Mouse (Mus musculus) thymus, adult 2 months (tissue): ENCODE measurements around the gene Iqgap2. TPM values are rescaled to one million over a fixed set of nuclear protein-coding genes. Genes with fewer than 3 reads are reported as not detected.

ENCODE experiments used
- DNase-seq: peaks from one replicate; pipeline ENCODE4 v3.0.0; 2021
- H3K27ac ChIP-seq: fragments of 200-500 bp; 2 replicates; pipeline ENCODE4 v1.5.1; 2012; ENCODE audit warnings: low read length, control low read depth; ENCODE audit not compliant: control insufficient read depth, insufficient read depth
- H3K27me3 ChIP-seq: fragments of 200-500 bp; 2 replicates; pipeline ENCODE4 v1.6.1; 2012; ENCODE audit warnings: mild to moderate bottlenecking, low read length, moderate library complexity, mixed read lengths; ENCODE audit not compliant: control insufficient read depth, insufficient read depth
- H3K36me3 ChIP-seq: fragments of 200-500 bp; 2 replicates; pipeline ENCODE4 v1.6.1; 2012; ENCODE audit warnings: mild to moderate bottlenecking, low read length, moderate library complexity; ENCODE audit not compliant: control insufficient read depth, insufficient read depth
- H3K4me1 ChIP-seq: fragments of 200-500 bp; replicated peaks from 2 replicates; pipeline ENCODE4 v1.6.1; 2012; ENCODE audit warnings: low read length; ENCODE audit not compliant: control insufficient read depth, insufficient read depth
- H3K4me3 ChIP-seq: fragments of 200-500 bp; 2 replicates; pipeline ENCODE4 v1.5.1; 2012; ENCODE audit warnings: mild to moderate bottlenecking, low read length, control low read depth, moderate library complexity; ENCODE audit not compliant: control insufficient read depth, insufficient read depth
- CTCF ChIP-seq: fragments of 200-500 bp; IDR thresholded peaks from 2 replicates; pipeline ENCODE4 v1.5.1; 2012; ENCODE audit warnings: mild to moderate bottlenecking, control low read depth, low read length, moderate library complexity, borderline replicate concordance; ENCODE audit not compliant: control insufficient read depth, poor library complexity, insufficient read depth; ENCODE audit errors: extremely low read depth
- POLR2A ChIP-seq: fragments of 200-500 bp; IDR thresholded peaks from 2 replicates; pipeline ENCODE4 v1.6.1; 2012; ENCODE audit warnings: mild to moderate bottlenecking, low read length, control low read depth, moderate library complexity; ENCODE audit not compliant: control insufficient read depth, poor library complexity, insufficient read depth; ENCODE audit errors: extremely low read depth
- WGBS: fragments of 180-500 bp; shearing (Covaris S2); methylation state at CpG from one replicate; pipeline ENCODE4 v1.1.7; 2018; 5-methylcytosine and 5-hydroxymethylcytosine counted together
- polyA plus RNA-seq: library from polyadenylated mRNA; depleted of rRNA; stranded (reverse); fragments of >200 nt; gene quantifications from 2 replicates; pipeline ENCODE4 v1.2.3, GENCODE M21; 2012

Gene Iqgap2
- polyA plus RNA-seq, 1 experiment, result 4.4 TPM

DNA sequence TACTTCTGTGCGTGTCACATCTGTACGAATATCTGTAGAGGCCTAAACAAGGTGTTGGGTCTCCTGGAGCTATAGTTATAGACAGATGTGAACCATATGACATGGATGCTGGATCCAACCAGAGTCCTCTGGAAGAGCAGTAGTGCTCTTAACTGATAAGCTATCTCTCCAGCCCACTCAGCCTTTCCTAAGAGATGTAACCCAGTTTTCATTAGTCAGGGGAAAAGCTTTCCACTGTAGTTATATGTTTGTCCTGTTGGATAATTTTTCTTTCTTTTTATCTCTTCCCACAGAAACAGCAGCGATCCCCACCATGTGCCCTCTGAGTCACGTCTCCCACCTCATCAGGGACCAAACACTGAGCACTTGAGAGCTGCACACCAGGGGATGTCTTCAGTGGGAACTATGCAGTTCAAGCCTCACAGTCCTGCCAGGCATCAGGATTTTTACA, 212.2 kb downstream of the Iqgap2 start:
- Histone ChIP-seq H3K36me3 (peaks cover 7% of the 10 kb centered on the region), H3K4me3 (no peak overlapping the region), H3K27ac (no peak overlapping the region), H3K27me3 (no peaks in the 10 kb centered on the region), H3K4me1 (no peaks in the 10 kb centered on the region)
- DNase-seq, result no peak
- TF ChIP-seq POLR2A, result no peak
- no peak for TF ChIP-seq CTCF
- 98% methylated on average over 4 of the region's 4 CpGs for WGBS

DNA sequence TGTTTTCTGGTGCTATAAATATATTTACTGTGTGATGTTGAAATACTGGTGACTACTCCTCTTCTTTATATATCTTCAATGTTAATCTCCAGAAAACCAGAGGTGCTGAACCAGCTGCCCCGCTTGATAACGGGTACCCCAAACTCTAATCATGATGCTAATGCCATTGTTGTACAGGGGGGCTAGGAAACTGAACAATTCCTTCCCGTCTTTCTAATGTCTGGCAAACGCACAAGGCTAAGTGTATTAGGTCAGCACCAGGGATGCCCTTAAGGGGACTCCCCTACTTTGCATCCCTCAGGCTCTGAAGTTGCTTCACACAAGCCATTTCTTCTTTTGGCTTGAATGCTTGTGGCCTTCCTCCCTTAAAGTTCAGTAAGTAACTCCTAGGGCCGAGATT, 212.6 kb downstream of the Iqgap2 start:
- Histone ChIP-seq H3K4me3 (no peak overlapping the region), H3K27me3 (no peaks in the 10 kb centered on the region), H3K27ac (no peak overlapping the region), H3K4me1 (no peaks in the 10 kb centered on the region), H3K36me3 (peaks cover 7% of the 10 kb centered on the region)
- DNase-seq, result no peak
- WGBS, result 98% methylated on average over 5 of the region's 5 CpGs
- no peak for TF ChIP-seq POLR2A

DNA sequence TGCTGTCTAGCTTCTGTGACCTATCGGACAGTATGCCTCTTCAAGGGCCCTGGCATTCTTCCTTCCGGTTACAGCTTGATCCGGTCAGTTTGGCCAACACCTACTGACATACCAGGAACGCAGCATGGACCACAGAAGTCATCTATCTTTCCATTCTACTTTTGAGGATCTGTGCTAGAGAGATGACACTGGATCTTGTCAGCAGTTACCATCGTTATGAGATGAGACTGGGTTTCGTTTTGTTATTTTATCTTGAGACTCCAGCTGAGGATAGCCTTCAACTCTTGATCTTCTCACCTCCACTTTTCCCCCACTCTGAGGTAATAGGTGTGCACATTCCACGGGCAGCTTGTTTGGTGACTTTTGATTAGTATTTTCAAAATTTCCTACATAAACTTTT, 219.3 kb downstream of the Iqgap2 start:
- 98% methylated on average over 7 of the region's 7 CpGs for WGBS
- peaks cover 10% of the 10 kb centered on the region for H3K36me3 ChIP-seq
- H3K4me1 ChIP-seq, result no peaks in the 10 kb centered on the region
- TF ChIP-seq POLR2A (no peak), CTCF (no peak)
- no peak overlapping the region for H3K4me3 ChIP-seq
- no peak overlapping the region for H3K27ac ChIP-seq
- no peak for DNase-seq
- no peaks in the 10 kb centered on the region for H3K27me3 ChIP-seq

- H3K4me3 ChIP-seq, result no peak overlapping the region
- H3K27me3 ChIP-seq, result no peaks in the 10 kb centered on the region
- H3K27ac ChIP-seq, result no peak overlapping the region
- WGBS, result 96% methylated on average over 9 of the region's 9 CpGs
- peaks cover 13% of the 10 kb centered on the region for H3K36me3 ChIP-seq
- no peak for DNase-seq
- H3K4me1 ChIP-seq, result no peaks in the 10 kb centered on the region
- TF ChIP-seq CTCF, result no peak
- TF ChIP-seq POLR2A, result no peak
Measured at GRCm38 (mm10) chr13:95671108-95671897, 220.4 kb downstream of the Iqgap2 start.

DNA sequence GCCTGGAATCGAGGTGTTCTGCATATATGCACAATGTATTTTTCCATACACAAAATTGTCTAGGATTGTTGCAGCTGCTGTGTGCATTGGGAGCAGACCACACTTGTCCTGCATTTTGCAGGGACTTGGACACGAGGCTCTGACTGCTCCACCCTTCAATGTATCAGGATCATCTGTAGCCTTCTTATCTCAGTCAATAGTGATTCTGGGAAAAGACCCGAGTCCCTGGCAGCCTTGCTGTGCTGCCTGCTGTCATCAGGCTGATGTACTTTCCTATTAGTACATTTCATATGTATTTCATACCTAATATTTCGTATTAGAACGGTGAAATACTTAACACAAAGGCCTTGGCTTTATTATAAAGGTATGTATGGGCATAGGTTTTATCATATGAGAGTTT, 221.2 kb downstream of the Iqgap2 start:
- no peaks in the 10 kb centered on the region for H3K27me3 ChIP-seq
- 95% methylated on average over 5 of the region's 5 CpGs for WGBS
- TF ChIP-seq CTCF, result no peak
- no peak for TF ChIP-seq POLR2A
- no peak for DNase-seq
- H3K36me3 ChIP-seq, result peaks cover 13% of the 10 kb centered on the region
- no peaks in the 10 kb centered on the region for H3K4me1 ChIP-seq
- H3K27ac ChIP-seq, result no peak overlapping the region
- H3K4me3 ChIP-seq, result no peak overlapping the region

- no peaks in the 10 kb centered on the region for H3K4me1 ChIP-seq
- no peak for TF ChIP-seq POLR2A
- TF ChIP-seq CTCF, result no peak
- no peak overlapping the region for H3K27ac ChIP-seq
- H3K27me3 ChIP-seq, result no peaks in the 10 kb centered on the region
- 85% methylated on average over 7 of the region's 7 CpGs for WGBS
- DNase-seq, result no peak
- peaks cover 13% of the 10 kb centered on the region; the same call in 1 of the 2 replicates for H3K36me3 ChIP-seq
- no peak overlapping the region for H3K4me3 ChIP-seq
Measured at GRCm38 (mm10) chr13:95667260-95667659, 224.5 kb downstream of the Iqgap2 start.

GRCm38 (mm10) chr13:95665644-95666356, 225.9 kb downstream of the Iqgap2 start:
- Histone ChIP-seq H3K4me3 (no peak overlapping the region), H3K27me3 (no peaks in the 10 kb centered on the region), H3K27ac (no peak overlapping the region), H3K4me1 (no peaks in the 10 kb centered on the region), H3K36me3 (peaks cover 13% of the 10 kb centered on the region; the same call in 1 of the 2 replicates)
- 96% methylated on average over 13 of the region's 13 CpGs for WGBS
- TF ChIP-seq POLR2A (no peak), CTCF (no peak)
- no peak for DNase-seq
